Mouse (Mus musculus) olfactory bulb, adult 2 months (tissue): Measurements from ENCODE around the gene Pde8a. TPM values are rescaled to one million over a fixed set of nuclear protein-coding genes. Genes with fewer than 3 reads are reported as not detected.

ENCODE experiments used
- H3K27ac ChIP-seq: fragments of 200-500 bp; 2 replicates; pipeline ENCODE4 v1.5.1; 2012; ENCODE audit warnings: low read depth, low read length; ENCODE audit not compliant: insufficient read depth
- H3K4me1 ChIP-seq: fragments of 200-500 bp; 2 replicates; pipeline ENCODE4 v1.6.1; 2012; ENCODE audit warnings: low read length; ENCODE audit not compliant: control insufficient read depth, insufficient read depth
- H3K4me3 ChIP-seq: fragments of 200-500 bp; 2 replicates; pipeline ENCODE4 v1.5.1; 2012; ENCODE audit warnings: mild to moderate bottlenecking, low read depth, low read length, moderate library complexity; ENCODE audit not compliant: insufficient read depth
- CTCF ChIP-seq: fragments of 200-500 bp; IDR thresholded peaks from 2 replicates; pipeline ENCODE4 v1.5.1; 2012; ENCODE audit warnings: low read depth, mild to moderate bottlenecking, low read length, moderate library complexity; ENCODE audit not compliant: insufficient read depth
- POLR2A ChIP-seq: fragments of 200-500 bp; IDR thresholded peaks from 2 replicates; pipeline ENCODE4 v1.6.1; 2012; ENCODE audit warnings: mild to moderate bottlenecking, low read depth, low read length, moderate library complexity; ENCODE audit not compliant: insufficient read depth
- WGBS: fragments of 180-500 bp; shearing (Covaris S2); methylation state at CpG from one replicate; pipeline ENCODE4 v1.1.7; 2018; 5-methylcytosine and 5-hydroxymethylcytosine counted together
- polyA plus RNA-seq: library from polyadenylated mRNA; stranded (reverse); fragments of >200 nt; gene quantifications from 2 replicates; pipeline ENCODE4 v1.2.4, GENCODE M21; 2012; ENCODE audit warnings: low replicate concordance; ENCODE audit not compliant: missing spikeins, insufficient read depth, insufficient read length

Gene Pde8a
- not detected in 2 replicates for polyA plus RNA-seq

GRCm38 (mm10) chr7:81213347-81214152, at the start of gene Pde8a:
Gene Pde8a, plus strand, starts transcription at chr7:81213596.
- 3% methylated on average over 125 of the region's 128 CpGs for WGBS
- H3K4me3 ChIP-seq = peak within 1 kb of the TSS; percentile 60
- peaks cover 20% of the 10 kb centered on the region for H3K4me1 ChIP-seq
- H3K27ac ChIP-seq = no peak within 1 kb of the TSS
- TF ChIP-seq POLR2A (no peak), CTCF (no peak)

- no peak for TF ChIP-seq POLR2A
- TF ChIP-seq CTCF = no peak
- Histone ChIP-seq H3K4me3 (no peak overlapping the region), H3K4me1 (no peaks in the 10 kb centered on the region), H3K27ac (no peak overlapping the region)
- WGBS = 74% methylated on average over 7 of the region's 7 CpGs
Measured at GRCm38 (mm10) chr7:81164411-81164810, 49.0 kb upstream of the Pde8a start.

- 17% methylated on average over 3 of the region's 3 CpGs for WGBS
- no peak for TF ChIP-seq POLR2A
- no peak for TF ChIP-seq CTCF
- H3K4me1 ChIP-seq = no peaks in the 10 kb centered on the region
- H3K4me3 ChIP-seq = no peak overlapping the region
- no peak overlapping the region for H3K27ac ChIP-seq
Measured at GRCm38 (mm10) chr7:81167124-81167523, 46.3 kb upstream of the Pde8a start.

- Histone ChIP-seq H3K4me1 (no peaks in the 10 kb centered on the region), H3K4me3 (no peak overlapping the region), H3K27ac (no peak overlapping the region)
- 72% methylated on average over 7 of the region's 7 CpGs for WGBS
- no peak for TF ChIP-seq POLR2A
- no peak for TF ChIP-seq CTCF
Measured at GRCm38 (mm10) chr7:81169351-81169750, 44.0 kb upstream of the Pde8a start.

GRCm38 (mm10) chr7:81173931-81174330, 39.5 kb upstream of the Pde8a start:
- Histone ChIP-seq H3K27ac (no peak overlapping the region), H3K4me1 (0 out of 2 replicates have a peak, but pooled peaks cover 2% of the 10 kb centered on the region), H3K4me3 (no peak overlapping the region)
- 94% methylated on average over 2 of the region's 2 CpGs for WGBS
- TF ChIP-seq CTCF (no peak), POLR2A (no peak)

GRCm38 (mm10) chr7:81174654-81175053, 38.7 kb upstream of the Pde8a start:
- H3K4me1 ChIP-seq = 0 out of 2 replicates have a peak, but pooled peaks cover 2% of the 10 kb centered on the region
- no peak overlapping the region for H3K4me3 ChIP-seq
- 89% methylated on average over 5 of the region's 5 CpGs for WGBS
- TF ChIP-seq CTCF (no peak), POLR2A (no peak)
- H3K27ac ChIP-seq = no peak overlapping the region

GRCm38 (mm10) chr7:81176187-81176769, 37.1 kb upstream of the Pde8a start:
- Histone ChIP-seq H3K4me3 (no peak overlapping the region), H3K4me1 (0 out of 2 replicates have a peak, but pooled peaks cover 2% of the 10 kb centered on the region), H3K27ac (no peak overlapping the region)
- TF ChIP-seq POLR2A = no peak
- no peak for TF ChIP-seq CTCF
- 72% methylated on average over 5 of the region's 5 CpGs for WGBS

GRCm38 (mm10) chr7:81179494-81179893, 33.9 kb upstream of the Pde8a start:
- WGBS = 68% methylated on average over 5 of the region's 5 CpGs
- no peak overlapping the region for H3K4me3 ChIP-seq
- no peak overlapping the region for H3K27ac ChIP-seq
- no peak for TF ChIP-seq POLR2A
- TF ChIP-seq CTCF = no peak
- H3K4me1 ChIP-seq = 0 out of 2 replicates have a peak, but pooled peaks cover 2% of the 10 kb centered on the region
